Mouse (Mus musculus) liver, embryonic 14.5 days (tissue): Measurements from ENCODE around the gene Pdp2. TPM values are rescaled to one million over a fixed set of nuclear protein-coding genes. Genes with fewer than 3 reads are reported as not detected.

Experiments used
- ATAC-seq: fragments of 200-750 bp; cut with Nextera tagmentation; 2 replicates; pipeline ENCODE4 v1.8.0; 2017; ENCODE audit warnings: moderate number of reproducible peaks, mild to moderate bottlenecking, moderate library complexity; ENCODE audit not compliant: insufficient read depth
- DNase-seq, 3 experiments: peaks; one replicate each; pipeline ENCODE4 v3.0.0-alpha.2; 2012 to 2013; ENCODE audit warnings: low read depth in 3 of 3, low spot score in 3 of 3
- H3K27ac ChIP-seq: fragments of 300-500 bp; sonication (generic); 2 replicates; pipeline ENCODE4 v1.5.1; 2014; ENCODE audit warnings: moderate library complexity, mild to moderate bottlenecking, control low read depth, inconsistent platforms
- H3K27me3 ChIP-seq: fragments of 300-500 bp; sonication (generic); 2 replicates; pipeline ENCODE4 v1.6.1; 2014; ENCODE audit warnings: mild to moderate bottlenecking, low read length, moderate library complexity; ENCODE audit not compliant: control insufficient read depth, insufficient read depth
- H3K36me3 ChIP-seq: fragments of 300-500 bp; sonication (generic); replicated peaks from 2 replicates; pipeline ENCODE4 v1.6.1; 2014; ENCODE audit warnings: low read depth; ENCODE audit not compliant: control insufficient read depth, insufficient read depth
- H3K4me1 ChIP-seq, 2 experiments: fragments of 200-500 bp in 1 of 2; fragments of 300-500 bp in 1 of 2; sonication (generic) in 1 of 2; replicated peaks; 2 replicates each; pipeline ENCODE4 v1.6.1; 2012 to 2014; ENCODE audit warnings: antibody characterized with exemption in 1 of 2, inconsistent platforms in 1 of 2, low read length in 1 of 2; ENCODE audit not compliant: control insufficient read depth in 2 of 2, insufficient read depth in 2 of 2
- H3K4me2 ChIP-seq: fragments of 300-500 bp; sonication (generic); 2 replicates; pipeline ENCODE4 v1.6.1; 2014; ENCODE audit warnings: low read depth, mild to moderate bottlenecking, control low read depth, moderate library complexity
- H3K4me3 ChIP-seq, 2 experiments: fragments of 200-500 bp in 1 of 2; fragments of 300-500 bp in 1 of 2; sonication (generic) in 1 of 2; 2 replicates each; pipeline ENCODE4 v1.5.1; 2012 to 2014; ENCODE audit warnings: low read depth in 2 of 2, low read length in 2 of 2, mild to moderate bottlenecking in 2 of 2, control low read depth in 1 of 2, inconsistent platforms in 1 of 2, moderate library complexity in 1 of 2; ENCODE audit not compliant: insufficient read depth in 1 of 2
- H3K9ac ChIP-seq: fragments of 300-500 bp; sonication (generic); replicated peaks from 2 replicates; pipeline ENCODE4 v1.6.1; 2014; ENCODE audit warnings: mild to moderate bottlenecking, control low read depth, moderate library complexity
- H3K9me3 ChIP-seq: fragments of 300-500 bp; sonication (generic); 2 replicates; pipeline ENCODE4 v1.6.1; 2016; ENCODE audit warnings: low read length, mixed read lengths; ENCODE audit not compliant: control insufficient read depth
- CTCF ChIP-seq: IDR thresholded peaks from 2 replicates; pipeline ENCODE4 v1.5.1; 2016; ENCODE audit warnings: antibody characterized with exemption, low read depth, control low read depth
- EP300 ChIP-seq: IDR thresholded peaks from 2 replicates; pipeline ENCODE4 v1.6.1; 2016; ENCODE audit warnings: antibody characterized with exemption, low read depth
- WGBS: fragments of 180-500 bp; shearing (Covaris S2); extraction: QIAGEN DNeasy Blood & Tissue Kit; methylation state at CpG from one replicate; pipeline ENCODE4 v1.1.7; 2014; ENCODE audit not compliant: insufficient replicate concordance; 5-methylcytosine and 5-hydroxymethylcytosine counted together
- polyA plus RNA-seq, 2 experiments: library from polyadenylated mRNA; depleted of rRNA in 1 of 2; stranded (reverse) in 1 of 2; unstranded in 1 of 2; fragments of >200 nt; fragmentation: Nextera tagmentation in 1 of 2; extraction: Ambion mirVana in 1 of 2; gene quantifications; 2 replicates each; pipeline versions ENCODE4 v1.2.1 to v1.2.3; 2012 to 2014

The Pdp2 gene
- polyA plus RNA-seq (2012; rRNA removed) (1.4 and 1.5 TPM in 2 replicates), polyA plus RNA-seq (2014; fragmentation: Nextera tagmentation; extraction: Ambion mirVana) (2.4 and 2.6 TPM in 2 replicates)

DNA sequence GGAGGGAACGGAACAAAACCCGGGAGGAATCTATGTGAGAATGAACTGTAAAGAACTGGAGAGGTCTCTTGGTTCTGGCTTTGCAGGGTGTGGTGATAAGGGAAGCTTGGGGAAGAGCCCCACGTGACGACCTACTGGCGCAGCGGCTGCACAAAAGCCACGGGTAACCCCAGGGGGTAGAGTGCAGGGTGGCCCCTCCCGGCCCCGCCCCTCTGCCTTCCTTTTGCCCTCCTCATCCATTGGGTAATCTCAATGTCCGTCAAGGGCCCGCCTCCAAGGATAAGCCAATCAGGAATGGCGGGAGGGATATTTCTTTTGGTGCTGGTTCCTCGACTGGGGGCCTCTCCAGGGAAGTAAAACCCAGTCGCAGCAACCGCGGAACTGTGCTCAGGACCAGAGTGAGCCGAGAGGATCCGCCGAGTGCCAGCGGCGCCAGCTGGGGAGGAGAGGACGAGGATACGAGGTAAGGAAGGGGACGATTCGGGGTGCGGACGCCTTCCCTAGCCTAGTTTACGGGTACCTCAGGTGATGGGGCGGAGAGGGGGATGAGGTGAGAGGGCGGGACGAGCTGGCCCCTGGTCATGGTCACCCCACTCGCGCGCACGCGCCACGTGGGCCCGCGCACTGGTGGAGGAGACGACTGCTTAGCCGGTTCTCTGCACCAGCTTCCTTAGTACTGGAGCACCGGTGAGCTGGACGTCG lies at the start of gene Pdp2:
Gene Pdp2, plus strand, starts transcription at position 319 of the 702 bp plus-strand sequence.
- peak within 1 kb of the TSS; percentile 93 for H3K4me2 ChIP-seq
- no peak for TF ChIP-seq CTCF
- TF ChIP-seq EP300: no peak; the same call in 1 of the 2 replicates
- H3K27me3 ChIP-seq: no peaks in the 10 kb centered on the region
- H3K27ac ChIP-seq: peak within 1 kb of the TSS; percentile 50
- peak within 1 kb of the TSS; percentile 70 for H3K9ac ChIP-seq
- DNase-seq (peak; percentile 87 to 90 (median 90)), ATAC-seq (peak; percentile 98)
- under 1% methylated on average over 44 of the region's 44 CpGs for WGBS
- peaks cover 12 to 17% of the 10 kb centered on the region in 2 experiments for H3K4me1 ChIP-seq
- peaks cover 2% of the 10 kb centered on the region; the same call in 1 of the 2 replicates for H3K36me3 ChIP-seq
- H3K4me3 ChIP-seq: peak within 1 kb of the TSS; percentile 60 to 77
- no peaks in the 10 kb centered on the region for H3K9me3 ChIP-seq

- DNase-seq: no peak
- H3K27ac ChIP-seq: no peak overlapping the region
- H3K4me3 ChIP-seq: peak overlapping the region; percentile 41 to 48; a peak in 3 of 4 replicates
- H3K27me3 ChIP-seq: peaks cover 47% of the 10 kb centered on the region
- peak overlapping the region; percentile 65 for H3K4me2 ChIP-seq
- H3K9me3 ChIP-seq: no peaks in the 10 kb centered on the region
- 7% methylated on average over 8 of the region's 8 CpGs for WGBS
- no peak overlapping the region for H3K9ac ChIP-seq
- no peaks in the 10 kb centered on the region for H3K36me3 ChIP-seq
- ATAC-seq: no peak
- H3K4me1 ChIP-seq: no peaks in the 10 kb centered on the region
- TF ChIP-seq EP300: no peak
- no peak for TF ChIP-seq CTCF
Observed at GRCm38 (mm10) chr8:104541515-104541880, 49.8 kb upstream of the Pdp2 start.

- Histone ChIP-seq H3K9ac (no peak overlapping the region), H3K27ac (no peak overlapping the region), H3K27me3 (peaks cover 47% of the 10 kb centered on the region), H3K4me2 (no peak overlapping the region), H3K4me3 (no peak overlapping the region), H3K9me3 (no peaks in the 10 kb centered on the region), H3K4me1 (no peaks in the 10 kb centered on the region), H3K36me3 (no peaks in the 10 kb centered on the region)
- no peak for ATAC-seq
- 18% methylated on average over 11 of the region's 11 CpGs for WGBS
- TF ChIP-seq EP300: no peak
- DNase-seq: no peak
Observed at GRCm38 (mm10) chr8:104542160-104542559, 49.1 kb upstream of the Pdp2 start.

- WGBS: 65% methylated on average over 8 of the region's 8 CpGs
- Histone ChIP-seq H3K9ac (no peak overlapping the region), H3K36me3 (no peaks in the 10 kb centered on the region)
Observed at GRCm38 (mm10) chr8:104543440-104544045, 47.7 kb upstream of the Pdp2 start.

GRCm38 (mm10) chr8:104555191-104555590 lies 36.1 kb upstream of the Pdp2 start:
- Histone ChIP-seq H3K4me1 (no peaks in the 10 kb centered on the region; a peak in 1 of 4 replicates), H3K9me3 (no peaks in the 10 kb centered on the region), H3K9ac (no peak overlapping the region), H3K27me3 (no peaks in the 10 kb centered on the region), H3K27ac (no peak overlapping the region), H3K4me2 (no peak overlapping the region), H3K36me3 (no peaks in the 10 kb centered on the region), H3K4me3 (no peak overlapping the region)
- TF ChIP-seq EP300: no peak
- no peak for TF ChIP-seq CTCF
- 65% methylated on average over 4 of the region's 4 CpGs for WGBS
- ATAC-seq: no peak
- DNase-seq: no peak

More at GRCm38 (mm10) chr8:104543440-104544045, 47.7 kb upstream of the Pdp2 start:
- TF ChIP-seq CTCF (no peak), EP300 (no peak)
- DNase-seq (no peak), ATAC-seq (no peak)
- Histone ChIP-seq H3K27ac (no peak overlapping the region), H3K4me1 (no peaks in the 10 kb centered on the region), H3K4me2 (no peak overlapping the region), H3K9me3 (no peaks in the 10 kb centered on the region), H3K4me3 (no peak overlapping the region), H3K27me3 (peaks cover 45% of the 10 kb centered on the region)
